Mouse (Mus musculus): Measurements from ENCODE around the gene Sorbs1. TPM values are rescaled to one million over a fixed set of nuclear protein-coding genes. Genes with fewer than 3 reads are reported as not detected.

The Sorbs1 gene
- total RNA-seq, 2 experiments from 2014 or later, result 148 to 249 TPM

- DNase-seq (ENCODE audit: low spot score), result no peak
Observed at GRCm38 (mm10) chr19:40270351-40271307, 242.9 kb downstream of the Sorbs1 start.

- DNase-seq (ENCODE audit: low spot score), result no peak
Observed at GRCm38 (mm10) chr19:40269526-40269925, 244.1 kb downstream of the Sorbs1 start.

- no peak for DNase-seq (ENCODE audit: low spot score)
Observed at GRCm38 (mm10) chr19:40268493-40268892, 245.1 kb downstream of the Sorbs1 start.

GRCm38 (mm10) chr19:40267380-40267779 lies 246.2 kb downstream of the Sorbs1 start:
- no peak for DNase-seq (ENCODE audit: low spot score)

- no peak for DNase-seq (ENCODE audit: low spot score)
Observed at GRCm38 (mm10) chr19:40259485-40259884, 254.1 kb downstream of the Sorbs1 start.

GRCm38 (mm10) chr19:40257396-40257795 lies 256.2 kb downstream of the Sorbs1 start:
- no peak for DNase-seq (ENCODE audit: low spot score)

- DNase-seq (ENCODE audit: low spot score), result no peak
Observed at GRCm38 (mm10) chr19:40256376-40257050, 257.1 kb downstream of the Sorbs1 start.

GRCm38 (mm10) chr19:40255561-40255960 lies 258.0 kb downstream of the Sorbs1 start:
- no peak for DNase-seq (ENCODE audit: low spot score)

GRCm38 (mm10) chr19:40254741-40255140 lies 258.8 kb downstream of the Sorbs1 start:
- DNase-seq (ENCODE audit: low spot score), result no peak

GRCm38 (mm10) chr19:40253768-40254167 lies 259.8 kb downstream of the Sorbs1 start:
- no peak for DNase-seq (ENCODE audit: low spot score)

GRCm38 (mm10) chr19:40251115-40251514 lies 262.5 kb downstream of the Sorbs1 start:
- no peak for DNase-seq (ENCODE audit: low spot score)

- no peak for DNase-seq (ENCODE audit: low spot score)
Observed at GRCm38 (mm10) chr19:40249352-40249751, 264.2 kb downstream of the Sorbs1 start.

GRCm38 (mm10) chr19:40248476-40248875 lies 265.1 kb downstream of the Sorbs1 start:
- no peak for DNase-seq (ENCODE audit: low spot score)

GRCm38 (mm10) chr19:40247268-40247666 lies 266.3 kb downstream of the Sorbs1 start:
- peak; percentile 26 for DNase-seq (ENCODE audit: low spot score)

GRCm38 (mm10) chr19:40246646-40247267 lies 266.8 kb downstream of the Sorbs1 start:
- DNase-seq (ENCODE audit: low spot score), result no peak

Other genes starting within 250 kb of the Sorbs1 start
- 100 to 1,000 TPM; 101 to 168 TPM for gene Pdlim1, start 241.9 kb downstream of the Sorbs1 start, total RNA-seq (2021)
- 1 to 10 TPM; 1.2 to 2.9 TPM for gene Aldh18a1, start 74.7 kb upstream of the Sorbs1 start, total RNA-seq (2021)
- 1 to 10 TPM; 1.8 to 1.9 TPM for gene Tctn3, start 98.5 kb upstream of the Sorbs1 start, total RNA-seq (2021)
- 10 to 100 TPM in 1 of 2 experiments, 1 to 10 TPM in 1; 7.2 to 12.1 TPM for gene Entpd1, start 98.6 kb upstream of the Sorbs1 start, total RNA-seq (2021)
- gene Cc2d2b, start 235.0 kb upstream of the Sorbs1 start, total RNA-seq (2021), result not detected

Measured in gastrocnemius, adult 18-20 months (tissue).